Mouse (Mus musculus): ENCODE results near the gene Coro1b.
A peak's percentile ranks its signal among the peaks of the same experiment; 100 is the strongest.

The Coro1b gene

GRCm38 (mm10) chr19:4143759-4144268 lies 4.6 kb upstream of the Coro1b start, which contains the start of gene Cabp4:
Gene Cabp4 (minus strand): TSS chr19:4144033.
- DNase-seq (ENCODE audit: low spot score): no peak

GRCm38 (mm10) chr19:4144550-4145498 lies 3.6 kb upstream of the Coro1b start:
- DNase-seq (ENCODE audit: low spot score): no peak

- DNase-seq (ENCODE audit: low spot score): no peak
Measured at GRCm38 (mm10) chr19:4145936-4146335, 2.5 kb upstream of the Coro1b start.

GRCm38 (mm10) chr19:4146366-4147021 lies 1.9 kb upstream of the Coro1b start:
- DNase-seq (ENCODE audit: low spot score): no peak

- no peak for DNase-seq (ENCODE audit: low spot score)
Measured at GRCm38 (mm10) chr19:4147022-4147405, 1.4 kb upstream of the Coro1b start.

- no peak for DNase-seq (ENCODE audit: low spot score)
Measured at GRCm38 (mm10) chr19:4147782-4148490, 483 bp upstream of the Coro1b start.

- DNase-seq (ENCODE audit: low spot score): no peak
Measured at GRCm38 (mm10) chr19:4148819-4149218, 400 bp downstream of the Coro1b start.

- DNase-seq (ENCODE audit: low spot score): no peak
Measured at GRCm38 (mm10) chr19:4149283-4149682, 864 bp downstream of the Coro1b start.

- DNase-seq (ENCODE audit: low spot score): no peak
Measured at GRCm38 (mm10) chr19:4149764-4150461, 1.5 kb downstream of the Coro1b start.

GRCm38 (mm10) chr19:4150567-4151487 lies 2.4 kb downstream of the Coro1b start:
- DNase-seq (ENCODE audit: low spot score): peak; percentile 71

GRCm38 (mm10) chr19:4151488-4151860 lies 3.1 kb downstream of the Coro1b start:
- no peak for DNase-seq (ENCODE audit: low spot score)

GRCm38 (mm10) chr19:4151898-4152297 lies 3.5 kb downstream of the Coro1b start:
- no peak for DNase-seq (ENCODE audit: low spot score)

- DNase-seq (ENCODE audit: low spot score): no peak
Measured at GRCm38 (mm10) chr19:4152445-4153231, 4.2 kb downstream of the Coro1b start.

GRCm38 (mm10) chr19:4153232-4153654 lies 4.8 kb downstream of the Coro1b start, which contains the start of gene Ptprcap:
Gene Ptprcap (plus strand): TSS chr19:4153604.
- no peak for DNase-seq (ENCODE audit: low spot score)

GRCm38 (mm10) chr19:4154437-4155222 lies 6.2 kb downstream of the Coro1b start:
- DNase-seq (ENCODE audit: low spot score): no peak

GRCm38 (mm10) chr19:4155223-4156072 lies 7.0 kb downstream of the Coro1b start:
- no peak for DNase-seq (ENCODE audit: low spot score)

GRCm38 (mm10) chr19:4156073-4156579 lies 7.7 kb downstream of the Coro1b start:
- DNase-seq (ENCODE audit: low spot score): no peak

- no peak for DNase-seq (ENCODE audit: low spot score)
Measured at GRCm38 (mm10) chr19:4156771-4157170, 8.4 kb downstream of the Coro1b start.

Measured in testis, postnatal 14 days (tissue).